Mouse (Mus musculus): Measurements from ENCODE around the gene Hils1. TPM values are rescaled to one million over a fixed set of nuclear protein-coding genes. Genes with fewer than 3 reads are reported as not detected.

The Hils1 gene
- not detected in 2 replicates for polyA plus RNA-seq (2015; fragmentation: Nextera tagmentation; extraction: Ambion mirVana)

GRCm38 (mm10) chr11:94967419-94967818 is at the start of gene Hils1:
Gene Hils1, plus strand, starts transcription at chr11:94967593.
- no peaks in the 10 kb centered on the region; the same call in 1 of the 2 replicates for H3K27me3 ChIP-seq (ENCODE audit: control insufficient read depth, insufficient read depth, low read depth, low read length)
- 28% methylated on average over 4 of the region's 4 CpGs for WGBS (ENCODE audit: insufficient replicate concordance)
- H3K4me3 ChIP-seq (ENCODE audit: low read depth, low read length): no peak within 1 kb of the TSS
- no peak for ATAC-seq (ENCODE audit: low read depth)
- H3K27ac ChIP-seq (ENCODE audit: low read length): no peak within 1 kb of the TSS
- H3K4me1 ChIP-seq (ENCODE audit: control insufficient read depth, low read depth, low read length): no peaks in the 10 kb centered on the region
- H3K9me3 ChIP-seq (replicated peaks; ENCODE audit: control insufficient read depth, low read length): no peaks in the 10 kb centered on the region
- no peaks in the 10 kb centered on the region for H3K36me3 ChIP-seq (ENCODE audit: control insufficient read depth, insufficient read depth)
- no peak within 1 kb of the TSS for H3K9ac ChIP-seq (ENCODE audit: low read depth, low read length)
- H3K4me2 ChIP-seq (ENCODE audit: low read depth, low read length): no peak within 1 kb of the TSS

GRCm38 (mm10) chr11:94917717-94918116 is 49.7 kb upstream of the Hils1 start:
- Histone ChIP-seq H3K4me3 (ENCODE audit: low read depth, low read length) (no peak overlapping the region), H3K27ac (ENCODE audit: low read length) (no peak overlapping the region), H3K27me3 (ENCODE audit: control insufficient read depth, insufficient read depth, low read depth, low read length) (no peaks in the 10 kb centered on the region), H3K9me3 (replicated peaks; ENCODE audit: control insufficient read depth, low read length) (no peaks in the 10 kb centered on the region), H3K4me1 (ENCODE audit: control insufficient read depth, low read depth, low read length) (no peaks in the 10 kb centered on the region), H3K9ac (ENCODE audit: low read depth, low read length) (no peak overlapping the region), H3K4me2 (ENCODE audit: low read depth, low read length) (no peak overlapping the region), H3K36me3 (ENCODE audit: control insufficient read depth, insufficient read depth) (no peaks in the 10 kb centered on the region)
- ATAC-seq (ENCODE audit: low read depth): no peak
- 57% methylated on average over 6 of the region's 6 CpGs for WGBS (ENCODE audit: insufficient replicate concordance)

DNA sequence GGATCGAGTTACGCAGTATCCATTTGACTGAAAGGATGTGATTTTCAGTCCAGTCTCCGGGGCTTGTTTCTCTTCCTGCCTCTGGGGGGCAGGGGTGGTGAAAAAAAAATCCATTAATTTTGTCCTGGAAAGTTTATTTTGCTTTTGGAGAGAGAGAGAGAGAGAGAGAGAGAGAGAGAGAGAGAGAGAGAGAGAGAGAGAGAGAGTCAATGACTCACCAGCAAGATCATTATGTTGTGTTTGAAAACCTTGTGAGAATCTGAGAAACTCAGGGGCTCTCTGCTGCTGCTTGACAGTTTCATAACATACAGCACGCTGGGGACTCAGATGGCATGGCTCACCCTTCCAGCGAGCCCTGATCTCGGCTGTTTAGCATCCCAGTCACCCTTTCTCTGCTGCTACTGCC is 46.4 kb upstream of the Hils1 start:
- Histone ChIP-seq H3K36me3 (ENCODE audit: control insufficient read depth, insufficient read depth) (no peaks in the 10 kb centered on the region), H3K27me3 (ENCODE audit: control insufficient read depth, insufficient read depth, low read depth, low read length) (no peaks in the 10 kb centered on the region), H3K4me3 (ENCODE audit: low read depth, low read length) (no peak overlapping the region), H3K9me3 (replicated peaks; ENCODE audit: control insufficient read depth, low read length) (no peaks in the 10 kb centered on the region), H3K4me2 (ENCODE audit: low read depth, low read length) (no peak overlapping the region), H3K4me1 (ENCODE audit: control insufficient read depth, low read depth, low read length) (no peaks in the 10 kb centered on the region), H3K9ac (ENCODE audit: low read depth, low read length) (no peak overlapping the region), H3K27ac (ENCODE audit: low read length) (no peak overlapping the region)
- 41% methylated on average over 6 of the region's 6 CpGs for WGBS (ENCODE audit: insufficient replicate concordance)
- no peak for ATAC-seq (ENCODE audit: low read depth)

- H3K9ac ChIP-seq (ENCODE audit: low read depth, low read length): no peak overlapping the region
- H3K4me3 ChIP-seq (ENCODE audit: low read depth, low read length): no peak overlapping the region
- 77% methylated on average over 4 of the region's 4 CpGs for WGBS (ENCODE audit: insufficient replicate concordance)
- no peak overlapping the region for H3K27ac ChIP-seq (ENCODE audit: low read length)
- peaks cover 2% of the 10 kb centered on the region; the same call in 1 of the 2 replicates for H3K27me3 ChIP-seq (ENCODE audit: control insufficient read depth, insufficient read depth, low read depth, low read length)
- ATAC-seq (ENCODE audit: low read depth): no peak
- H3K36me3 ChIP-seq (ENCODE audit: control insufficient read depth, insufficient read depth): no peaks in the 10 kb centered on the region
- H3K4me2 ChIP-seq (ENCODE audit: low read depth, low read length): no peak overlapping the region
- H3K4me1 ChIP-seq (ENCODE audit: control insufficient read depth, low read depth, low read length): peaks cover 7% of the 10 kb centered on the region; the same call in 1 of the 2 replicates
- H3K9me3 ChIP-seq (replicated peaks; ENCODE audit: control insufficient read depth, low read length): no peaks in the 10 kb centered on the region
Observed at GRCm38 (mm10) chr11:94924977-94925376, 42.4 kb upstream of the Hils1 start.

GRCm38 (mm10) chr11:94926431-94926830 is 41.0 kb upstream of the Hils1 start:
- H3K27ac ChIP-seq (ENCODE audit: low read length): no peak overlapping the region
- 55% methylated on average over 11 of the region's 11 CpGs for WGBS (ENCODE audit: insufficient replicate concordance)
- ATAC-seq (ENCODE audit: low read depth): no peak

DNA sequence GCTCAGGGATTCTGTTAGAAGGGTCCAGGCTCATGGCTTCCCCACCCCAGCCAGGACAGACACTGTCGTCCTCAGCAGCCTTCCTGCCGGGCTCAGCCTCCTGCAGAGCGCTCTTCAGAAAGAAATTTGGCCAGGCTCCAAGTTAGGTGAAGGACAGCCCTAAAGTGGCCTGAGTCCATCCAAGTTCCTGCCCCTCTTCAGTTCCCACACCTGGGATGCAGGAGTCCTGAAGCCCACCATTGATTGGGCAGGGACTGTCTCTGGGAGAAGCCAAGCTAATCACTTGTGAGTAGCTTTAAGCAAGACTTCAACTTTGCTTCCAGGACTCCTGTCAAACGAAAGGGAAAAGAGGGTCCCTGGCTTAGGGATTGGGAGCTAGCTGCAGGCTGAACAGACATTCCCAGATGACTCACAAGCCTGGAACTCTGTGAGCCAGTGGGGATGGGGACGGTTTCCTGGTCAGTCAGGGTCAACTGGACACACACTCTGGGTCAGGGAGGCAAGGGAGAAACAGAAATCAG is 39.6 kb upstream of the Hils1 start:
- 25% methylated on average over 5 of the region's 5 CpGs for WGBS (ENCODE audit: insufficient replicate concordance)
- Histone ChIP-seq H3K9me3 (replicated peaks; ENCODE audit: control insufficient read depth, low read length) (no peaks in the 10 kb centered on the region), H3K4me3 (ENCODE audit: low read depth, low read length) (no peak overlapping the region), H3K27ac (ENCODE audit: low read length) (no peak overlapping the region), H3K27me3 (ENCODE audit: control insufficient read depth, insufficient read depth, low read depth, low read length) (peaks cover 7% of the 10 kb centered on the region; the same call in 1 of the 2 replicates), H3K9ac (ENCODE audit: low read depth, low read length) (no peak overlapping the region), H3K4me2 (ENCODE audit: low read depth, low read length) (no peak overlapping the region), H3K4me1 (ENCODE audit: control insufficient read depth, low read depth, low read length) (peaks cover 7% of the 10 kb centered on the region; the same call in 1 of the 2 replicates), H3K36me3 (ENCODE audit: control insufficient read depth, insufficient read depth) (no peaks in the 10 kb centered on the region)
- ATAC-seq (ENCODE audit: low read depth): no peak

More at GRCm38 (mm10) chr11:94926431-94926830, 41.0 kb upstream of the Hils1 start:
- Histone ChIP-seq H3K4me2 (ENCODE audit: low read depth, low read length) (no peak overlapping the region), H3K9me3 (replicated peaks; ENCODE audit: control insufficient read depth, low read length) (no peaks in the 10 kb centered on the region), H3K4me1 (ENCODE audit: control insufficient read depth, low read depth, low read length) (peaks cover 7% of the 10 kb centered on the region; the same call in 1 of the 2 replicates), H3K4me3 (ENCODE audit: low read depth, low read length) (no peak overlapping the region), H3K36me3 (ENCODE audit: control insufficient read depth, insufficient read depth) (no peaks in the 10 kb centered on the region), H3K9ac (ENCODE audit: low read depth, low read length) (no peak overlapping the region), H3K27me3 (ENCODE audit: control insufficient read depth, insufficient read depth, low read depth, low read length) (peaks cover 2% of the 10 kb centered on the region; the same call in 1 of the 2 replicates)

DNA sequence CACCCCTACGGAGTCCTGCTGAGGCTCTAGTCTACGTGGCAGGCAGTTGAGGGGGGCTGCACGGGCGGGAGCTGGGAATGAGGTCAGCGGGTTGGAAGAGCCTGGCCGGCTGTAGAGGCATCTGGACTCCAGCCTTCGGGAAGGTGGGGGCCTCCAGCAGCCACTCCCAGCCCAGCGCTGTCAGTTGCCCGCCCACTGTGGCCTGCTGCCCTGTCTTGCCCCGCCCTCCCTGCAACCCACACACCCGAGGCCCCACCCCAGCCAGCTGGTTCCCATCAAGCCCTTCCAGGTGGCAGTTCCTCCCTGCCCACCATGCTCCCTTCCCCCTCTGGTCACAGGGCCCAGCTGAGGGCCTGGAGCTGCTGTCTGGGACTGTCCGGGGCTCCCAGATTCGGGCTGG is 38.6 kb upstream of the Hils1 start:
- Histone ChIP-seq H3K27ac (ENCODE audit: low read length) (no peak overlapping the region), H3K36me3 (ENCODE audit: control insufficient read depth, insufficient read depth) (no peaks in the 10 kb centered on the region), H3K9me3 (replicated peaks; ENCODE audit: control insufficient read depth, low read length) (no peaks in the 10 kb centered on the region), H3K27me3 (ENCODE audit: control insufficient read depth, insufficient read depth, low read depth, low read length) (peaks cover 16% of the 10 kb centered on the region), H3K4me1 (ENCODE audit: control insufficient read depth, low read depth, low read length) (peaks cover 7% of the 10 kb centered on the region; the same call in 1 of the 2 replicates), H3K4me3 (ENCODE audit: low read depth, low read length) (no peak overlapping the region), H3K9ac (ENCODE audit: low read depth, low read length) (no peak overlapping the region), H3K4me2 (ENCODE audit: low read depth, low read length) (no peak overlapping the region)
- ATAC-seq (ENCODE audit: low read depth): peak; percentile 88
- WGBS (ENCODE audit: insufficient replicate concordance): 7% methylated on average over 13 of the region's 13 CpGs

DNA sequence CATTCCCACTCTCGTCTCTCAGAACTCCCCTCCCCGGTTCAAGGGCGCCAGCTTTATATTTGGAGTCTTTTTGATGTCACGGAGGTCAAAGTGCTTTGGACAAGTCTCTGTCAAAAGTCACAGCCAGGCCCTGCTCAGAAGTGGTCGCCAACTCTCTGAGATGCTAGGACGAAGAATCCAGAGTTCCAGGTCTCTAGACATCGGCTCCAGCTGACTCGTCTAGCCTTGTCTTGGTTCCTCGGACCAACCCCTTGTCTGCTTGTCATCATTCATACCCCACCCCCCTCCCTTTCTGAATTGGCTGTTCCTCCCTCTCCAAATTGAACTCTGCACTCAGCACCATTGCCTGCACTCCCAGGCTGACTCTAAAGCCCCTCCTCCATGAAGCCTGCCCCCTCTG is 37.8 kb upstream of the Hils1 start:
- Histone ChIP-seq H3K27ac (ENCODE audit: low read length) (no peak overlapping the region), H3K4me1 (ENCODE audit: control insufficient read depth, low read depth, low read length) (peaks cover 7% of the 10 kb centered on the region; the same call in 1 of the 2 replicates), H3K36me3 (ENCODE audit: control insufficient read depth, insufficient read depth) (no peaks in the 10 kb centered on the region), H3K9ac (ENCODE audit: low read depth, low read length) (no peak overlapping the region), H3K9me3 (replicated peaks; ENCODE audit: control insufficient read depth, low read length) (no peaks in the 10 kb centered on the region), H3K4me3 (ENCODE audit: low read depth, low read length) (no peak overlapping the region), H3K4me2 (ENCODE audit: low read depth, low read length) (no peak overlapping the region), H3K27me3 (ENCODE audit: control insufficient read depth, insufficient read depth, low read depth, low read length) (peaks cover 23% of the 10 kb centered on the region)
- ATAC-seq (ENCODE audit: low read depth): no peak
- WGBS (ENCODE audit: insufficient replicate concordance): 44% methylated on average over 9 of the region's 9 CpGs

DNA sequence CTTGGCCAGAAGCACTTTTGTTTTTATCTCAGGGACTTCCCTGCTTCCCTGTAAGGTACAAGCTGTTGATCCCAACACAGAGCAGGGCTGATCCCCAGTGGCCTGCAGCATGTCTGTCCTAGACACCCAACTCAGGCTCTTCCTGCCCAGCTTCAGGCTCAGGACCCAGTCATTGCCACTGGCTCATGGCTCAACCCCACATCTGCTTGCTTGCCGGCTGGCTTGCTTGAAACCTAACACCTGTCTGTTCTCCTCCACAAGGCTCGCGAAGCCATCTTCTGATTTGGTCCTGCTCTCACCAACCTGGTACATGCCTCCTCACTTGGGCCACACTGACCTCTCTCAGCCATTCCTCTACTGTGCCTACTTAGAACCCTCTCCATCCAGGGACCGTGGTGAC is 37.2 kb upstream of the Hils1 start:
- 55% methylated on average over 4 of the region's 4 CpGs for WGBS (ENCODE audit: insufficient replicate concordance)
- Histone ChIP-seq H3K4me3 (ENCODE audit: low read depth, low read length) (no peak overlapping the region), H3K9me3 (replicated peaks; ENCODE audit: control insufficient read depth, low read length) (no peaks in the 10 kb centered on the region), H3K36me3 (ENCODE audit: control insufficient read depth, insufficient read depth) (no peaks in the 10 kb centered on the region), H3K27ac (ENCODE audit: low read length) (no peak overlapping the region), H3K4me2 (ENCODE audit: low read depth, low read length) (no peak overlapping the region), H3K9ac (ENCODE audit: low read depth, low read length) (no peak overlapping the region), H3K4me1 (ENCODE audit: control insufficient read depth, low read depth, low read length) (peaks cover 7% of the 10 kb centered on the region; the same call in 1 of the 2 replicates), H3K27me3 (ENCODE audit: control insufficient read depth, insufficient read depth, low read depth, low read length) (peaks cover 26% of the 10 kb centered on the region)
- ATAC-seq (ENCODE audit: low read depth): no peak
